Mouse (Mus musculus) kidney, embryonic 16.5 days (tissue): ENCODE results near the gene Fabp1. TPM values are rescaled to one million over a fixed set of nuclear protein-coding genes. Genes with fewer than 3 reads are reported as not detected.

ENCODE experiments used
- ATAC-seq: fragments of 200-750 bp; cut with Nextera tagmentation; 2 replicates; pipeline ENCODE4 v1.8.0; 2017; ENCODE audit warnings: moderate TSS enrichment; ENCODE audit not compliant: low FRiP score, low TSS enrichment
- H3K27ac ChIP-seq: fragments of 300-500 bp; sonication (generic); 2 replicates; pipeline ENCODE4 v1.5.1; 2014; ENCODE audit warnings: low read length
- H3K27me3 ChIP-seq: fragments of 300-500 bp; sonication (generic); 2 replicates; pipeline ENCODE4 v1.6.1; 2014; ENCODE audit warnings: low read length, control low read depth, mixed read lengths; ENCODE audit not compliant: insufficient read depth
- H3K36me3 ChIP-seq: fragments of 300-500 bp; sonication (generic); 2 replicates; pipeline ENCODE4 v1.6.1; 2014; ENCODE audit warnings: low read length, control low read depth, mixed read lengths; ENCODE audit not compliant: insufficient read depth
- H3K4me1 ChIP-seq: fragments of 300-500 bp; sonication (generic); 2 replicates; pipeline ENCODE4 v1.6.1; 2014; ENCODE audit warnings: low read length, control low read depth, mixed read lengths; ENCODE audit not compliant: insufficient read depth
- H3K4me2 ChIP-seq: fragments of 300-500 bp; sonication (generic); replicated peaks from 2 replicates; pipeline ENCODE4 v1.6.1; 2014; ENCODE audit warnings: low read depth, low read length
- H3K4me3 ChIP-seq: fragments of 300-500 bp; sonication (generic); 2 replicates; pipeline ENCODE4 v1.5.1; 2014; ENCODE audit warnings: mild to moderate bottlenecking, low read length
- H3K9ac ChIP-seq: fragments of 300-500 bp; sonication (generic); replicated peaks from 2 replicates; pipeline ENCODE4 v1.6.1; 2014; ENCODE audit warnings: low read length
- H3K9me3 ChIP-seq: fragments of 300-500 bp; sonication (generic); 2 replicates; pipeline ENCODE4 v1.6.1; 2016; ENCODE audit warnings: low read length, control low read depth
- WGBS: fragments of 180-500 bp; shearing (Covaris S2); extraction: QIAGEN DNeasy Blood & Tissue Kit; methylation state at CpG from one replicate; pipeline ENCODE4 v1.1.7; 2014; 5-methylcytosine and 5-hydroxymethylcytosine counted together
- polyA plus RNA-seq: library from polyadenylated mRNA; unstranded; fragments of >200 nt; fragmentation: Nextera tagmentation; extraction: Ambion mirVana; gene quantifications from 2 replicates; pipeline ENCODE4 v1.2.1, GENCODE M21; 2015

Gene Fabp1
- polyA plus RNA-seq: 1.6 and 2.7 TPM in 2 replicates

DNA sequence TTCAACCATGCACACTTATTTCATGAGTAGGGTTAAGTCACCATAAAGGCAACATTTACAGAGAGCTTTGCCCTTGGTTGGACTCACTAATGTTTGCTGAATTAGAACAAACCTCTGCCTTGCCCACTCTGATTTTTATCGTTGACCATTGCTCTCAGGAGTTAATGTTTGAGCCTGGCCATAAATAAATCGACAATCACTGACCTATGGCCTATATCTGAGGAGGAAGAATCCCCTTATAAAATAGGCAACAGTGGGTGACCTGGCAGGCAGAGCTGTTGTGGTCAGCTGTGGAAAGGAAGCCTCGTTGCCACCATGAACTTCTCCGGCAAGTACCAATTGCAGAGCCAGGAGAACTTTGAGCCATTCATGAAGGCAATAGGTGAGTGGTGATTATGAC is at the start of gene Fabp1:
Gene Fabp1 (plus strand): TSS at position 216 of the 400 bp plus-strand sequence.
- Histone ChIP-seq H3K9me3 (no peaks in the 10 kb centered on the region), H3K36me3 (no peaks in the 10 kb centered on the region), H3K4me2 (no peak within 1 kb of the TSS), H3K27me3 (no peaks in the 10 kb centered on the region), H3K9ac (no peak within 1 kb of the TSS), H3K4me3 (no peak within 1 kb of the TSS), H3K27ac (no peak within 1 kb of the TSS), H3K4me1 (no peaks in the 10 kb centered on the region)
- 73% methylated on average over 4 of the region's 4 CpGs for WGBS
- ATAC-seq: no peak

- Histone ChIP-seq H3K9me3 (no peaks in the 10 kb centered on the region), H3K9ac (no peak overlapping the region), H3K4me2 (no peak overlapping the region), H3K4me3 (no peak overlapping the region), H3K27ac (no peak overlapping the region), H3K36me3 (no peaks in the 10 kb centered on the region), H3K27me3 (no peaks in the 10 kb centered on the region), H3K4me1 (0 out of 2 replicates have a peak, but pooled peaks cover 6% of the 10 kb centered on the region)
- 48% methylated on average over 10 of the region's 10 CpGs for WGBS
- ATAC-seq: no peak
These were observed 48.5 kb upstream of the Fabp1 start for GRCm38 (mm10) chr6:71151098-71151497.

DNA sequence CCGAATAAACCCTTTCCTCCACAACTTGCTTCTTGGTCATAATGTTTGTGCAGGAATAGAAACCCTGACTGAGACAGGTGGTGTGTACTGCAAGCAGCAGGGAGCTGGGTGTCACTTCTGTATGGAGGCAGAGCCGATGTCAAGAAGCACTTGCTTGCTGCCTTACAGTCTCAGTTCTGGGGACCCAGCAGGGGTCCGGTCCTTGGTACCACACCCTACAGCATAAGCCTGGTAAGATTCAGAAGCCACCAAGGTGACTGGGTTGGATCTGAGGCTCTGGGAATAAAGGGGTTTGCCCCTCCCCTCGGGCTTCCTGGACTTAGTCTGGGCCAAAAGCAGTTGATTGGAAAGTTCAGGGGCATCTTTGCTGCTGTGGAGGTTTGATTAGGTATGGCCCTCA is 46.1 kb upstream of the Fabp1 start:
- H3K27ac ChIP-seq: no peak overlapping the region
- H3K36me3 ChIP-seq: no peaks in the 10 kb centered on the region
- H3K4me3 ChIP-seq: no peak overlapping the region
- 85% methylated on average over 4 of the region's 4 CpGs for WGBS
- H3K27me3 ChIP-seq: no peaks in the 10 kb centered on the region
- no peak overlapping the region for H3K9ac ChIP-seq
- H3K9me3 ChIP-seq: no peaks in the 10 kb centered on the region
- 0 out of 2 replicates have a peak, but pooled peaks cover 3% of the 10 kb centered on the region for H3K4me1 ChIP-seq
- no peak overlapping the region for H3K4me2 ChIP-seq
- ATAC-seq: no peak

- H3K4me3 ChIP-seq: no peak overlapping the region
- H3K9ac ChIP-seq: no peak overlapping the region
- no peak for ATAC-seq
- no peaks in the 10 kb centered on the region for H3K36me3 ChIP-seq
- H3K27ac ChIP-seq: no peak overlapping the region
- WGBS: 85% methylated on average over 6 of the region's 6 CpGs
- no peaks in the 10 kb centered on the region for H3K4me1 ChIP-seq
- no peaks in the 10 kb centered on the region for H3K27me3 ChIP-seq
- H3K9me3 ChIP-seq: no peaks in the 10 kb centered on the region
- H3K4me2 ChIP-seq: no peak overlapping the region
These were observed 44.8 kb upstream of the Fabp1 start for GRCm38 (mm10) chr6:71154861-71155260.

GRCm38 (mm10) chr6:71156674-71157326 is 42.8 kb upstream of the Fabp1 start:
- no peaks in the 10 kb centered on the region for H3K36me3 ChIP-seq
- no peak overlapping the region for H3K27ac ChIP-seq
- 78% methylated on average over 5 of the region's 5 CpGs for WGBS
- no peaks in the 10 kb centered on the region for H3K9me3 ChIP-seq
- H3K4me3 ChIP-seq: no peak overlapping the region
- ATAC-seq: no peak
- H3K27me3 ChIP-seq: no peaks in the 10 kb centered on the region
- no peak overlapping the region for H3K9ac ChIP-seq
- no peaks in the 10 kb centered on the region for H3K4me1 ChIP-seq
- no peak overlapping the region for H3K4me2 ChIP-seq

DNA sequence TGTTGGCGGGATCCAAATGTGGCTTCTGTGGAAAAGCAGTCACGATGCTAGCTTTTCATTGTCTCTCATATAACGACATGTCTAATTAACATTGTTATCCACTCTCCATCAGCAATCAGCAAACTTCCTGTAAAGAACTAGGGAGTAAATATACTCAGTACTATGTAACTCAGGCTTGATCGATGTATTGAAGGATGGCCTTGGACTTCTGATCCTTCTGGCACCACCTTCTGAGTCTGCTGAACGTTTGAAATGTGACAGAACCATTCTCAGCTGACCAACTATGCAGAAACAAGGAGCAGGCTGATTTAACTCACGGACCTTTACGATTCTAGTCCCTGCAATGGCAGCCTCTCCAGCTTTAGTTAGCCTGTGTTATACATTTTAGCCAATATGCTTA is 38.3 kb upstream of the Fabp1 start:
- Histone ChIP-seq H3K27me3 (no peaks in the 10 kb centered on the region), H3K4me3 (no peak overlapping the region), H3K36me3 (no peaks in the 10 kb centered on the region), H3K4me2 (no peak overlapping the region), H3K4me1 (no peaks in the 10 kb centered on the region), H3K9me3 (no peaks in the 10 kb centered on the region), H3K9ac (no peak overlapping the region), H3K27ac (no peak overlapping the region)
- 58% methylated on average over 7 of the region's 7 CpGs for WGBS
- ATAC-seq: no peak

DNA sequence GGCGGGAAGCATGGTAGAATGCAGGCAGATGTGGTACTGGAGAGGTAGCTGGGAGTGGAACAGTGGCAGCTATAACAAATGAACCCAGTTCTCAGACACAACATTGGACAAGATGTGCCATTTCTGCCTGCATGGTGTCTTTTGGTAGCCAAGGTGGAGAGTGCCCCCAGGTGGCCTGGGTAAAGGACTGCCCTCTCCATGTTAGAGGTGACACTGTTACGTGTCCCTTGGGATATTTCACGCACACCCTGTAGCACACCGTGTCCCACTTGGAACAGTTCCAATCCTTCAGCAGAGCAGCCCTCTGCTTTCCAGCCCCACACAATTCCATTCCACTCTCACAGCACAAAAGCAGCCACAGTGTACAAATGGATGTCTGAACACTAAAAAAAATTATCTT is 37.4 kb upstream of the Fabp1 start:
- no peaks in the 10 kb centered on the region for H3K36me3 ChIP-seq
- 63% methylated on average over 4 of the region's 4 CpGs for WGBS
- ATAC-seq: no peak
- H3K4me1 ChIP-seq: no peaks in the 10 kb centered on the region
- no peaks in the 10 kb centered on the region for H3K9me3 ChIP-seq
- H3K4me3 ChIP-seq: no peak overlapping the region
- H3K9ac ChIP-seq: no peak overlapping the region
- H3K27me3 ChIP-seq: no peaks in the 10 kb centered on the region
- no peak overlapping the region for H3K27ac ChIP-seq
- H3K4me2 ChIP-seq: no peak overlapping the region

- no peak overlapping the region for H3K9ac ChIP-seq
- H3K36me3 ChIP-seq: no peaks in the 10 kb centered on the region
- H3K27me3 ChIP-seq: no peaks in the 10 kb centered on the region
- no peak overlapping the region for H3K4me3 ChIP-seq
- H3K9me3 ChIP-seq: no peaks in the 10 kb centered on the region
- H3K4me1 ChIP-seq: no peaks in the 10 kb centered on the region
- peak; percentile 77; the same call in 1 of the 2 replicates for ATAC-seq
- no peak overlapping the region for H3K4me2 ChIP-seq
- H3K27ac ChIP-seq: no peak overlapping the region
- WGBS: 37% methylated on average over 6 of the region's 6 CpGs
These were observed 35.2 kb upstream of the Fabp1 start for GRCm38 (mm10) chr6:71164394-71164793.

DNA sequence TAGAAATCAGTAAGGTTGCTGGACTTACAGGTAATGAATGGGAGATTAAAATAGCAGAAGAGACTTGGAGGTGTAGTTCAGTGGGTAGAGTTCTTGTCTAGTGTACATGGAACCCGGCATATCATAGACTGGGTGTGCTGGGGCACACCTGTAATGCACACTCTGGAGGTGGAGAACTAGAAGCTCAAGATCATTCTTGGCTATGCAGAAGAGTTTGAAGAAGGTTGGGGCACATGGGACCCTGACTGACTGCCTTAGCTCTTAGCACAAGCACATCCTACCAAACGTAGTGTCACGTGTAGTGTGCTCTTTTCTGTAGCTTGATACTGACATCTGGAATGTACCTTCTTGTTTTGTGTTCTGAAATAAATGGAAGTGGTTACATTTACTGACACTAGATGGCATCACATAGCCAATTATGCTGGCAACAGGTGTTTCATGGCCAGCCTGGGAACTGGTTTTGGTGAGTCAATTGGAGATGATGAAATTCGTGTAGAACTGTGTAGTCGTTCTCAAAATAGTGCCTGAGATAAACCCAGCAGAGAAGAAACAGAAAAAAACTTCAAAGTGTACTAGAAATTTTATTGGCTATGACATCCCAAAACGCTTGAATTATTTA is 33.0 kb upstream of the Fabp1 start:
- ATAC-seq: peak; percentile 27; the same call in 1 of the 2 replicates
- 47% methylated on average over 6 of the region's 6 CpGs for WGBS

GRCm38 (mm10) chr6:71172812-71173580 is 26.6 kb upstream of the Fabp1 start:
- ATAC-seq: no peak
- H3K4me1 ChIP-seq: no peaks in the 10 kb centered on the region
- H3K9me3 ChIP-seq: no peaks in the 10 kb centered on the region
- H3K27me3 ChIP-seq: no peaks in the 10 kb centered on the region
- WGBS: 81% methylated on average over 10 of the region's 10 CpGs
- no peak overlapping the region for H3K4me2 ChIP-seq
- H3K27ac ChIP-seq: no peak overlapping the region
- H3K9ac ChIP-seq: no peak overlapping the region
- no peak overlapping the region for H3K4me3 ChIP-seq
- no peaks in the 10 kb centered on the region for H3K36me3 ChIP-seq

More for the DNA sequence above, 33.0 kb upstream of the Fabp1 start:
- Histone ChIP-seq H3K27me3 (no peaks in the 10 kb centered on the region), H3K27ac (no peak overlapping the region), H3K4me3 (no peak overlapping the region), H3K36me3 (no peaks in the 10 kb centered on the region), H3K4me1 (no peaks in the 10 kb centered on the region), H3K4me2 (no peak overlapping the region), H3K9ac (no peak overlapping the region), H3K9me3 (no peaks in the 10 kb centered on the region)
